Mouse (Mus musculus) midbrain, postnatal 0 days (tissue): ENCODE data around the gene Mylk. TPM values are rescaled to one million over a fixed set of nuclear protein-coding genes. Genes with fewer than 3 reads are reported as not detected.

Experiments
- ATAC-seq: fragments of 200-750 bp; cut with Nextera tagmentation; 2 replicates; pipeline ENCODE4 v1.8.0; 2017; ENCODE audit warnings: moderate number of reproducible peaks, mild to moderate bottlenecking, moderate TSS enrichment, moderate library complexity; ENCODE audit not compliant: low FRiP score
- DNase-seq: peaks from one replicate; pipeline ENCODE4 v3.0.0-alpha.2; 2015; ENCODE audit warnings: low spot score
- H3K27ac ChIP-seq: fragments of 300-500 bp; sonication (generic); 2 replicates; pipeline ENCODE4 v1.5.1; 2014; ENCODE audit warnings: low read depth, mild to moderate bottlenecking, low read length, mixed read lengths
- H3K27me3 ChIP-seq: fragments of 300-500 bp; sonication (generic); 2 replicates; pipeline ENCODE4 v1.6.1; 2014; ENCODE audit warnings: low read length, control low read depth, mixed read lengths; ENCODE audit not compliant: insufficient read depth
- H3K36me3 ChIP-seq: fragments of 300-500 bp; sonication (generic); 2 replicates; pipeline ENCODE4 v1.6.1; 2014; ENCODE audit warnings: low read length, control low read depth, mixed read lengths; ENCODE audit not compliant: insufficient read depth
- H3K4me1 ChIP-seq: fragments of 300-500 bp; sonication (generic); 2 replicates; pipeline ENCODE4 v1.6.1; 2014; ENCODE audit warnings: mild to moderate bottlenecking, control low read depth, antibody characterized with exemption, low read length, mixed read lengths; ENCODE audit not compliant: insufficient read depth
- H3K4me2 ChIP-seq: fragments of 300-500 bp; sonication (generic); 2 replicates; pipeline ENCODE4 v1.6.1; 2014; ENCODE audit warnings: low read depth, mild to moderate bottlenecking, low read length, mixed read lengths; ENCODE audit not compliant: poor library complexity, severe bottlenecking
- H3K4me3 ChIP-seq: fragments of 300-500 bp; sonication (generic); 2 replicates; pipeline ENCODE4 v1.5.1; 2014; ENCODE audit warnings: low read depth, mild to moderate bottlenecking, low read length, moderate library complexity
- H3K9ac ChIP-seq: fragments of 300-500 bp; sonication (generic); replicated peaks from 2 replicates; pipeline ENCODE4 v1.6.1; 2014; ENCODE audit warnings: mild to moderate bottlenecking, low read length, moderate library complexity, mixed read lengths; ENCODE audit not compliant: poor library complexity, severe bottlenecking
- H3K9me3 ChIP-seq: fragments of 300-500 bp; sonication (generic); 2 replicates; pipeline ENCODE4 v1.6.1; 2016; ENCODE audit warnings: low read length, control low read depth
- CTCF ChIP-seq: IDR thresholded peaks from 2 replicates; pipeline ENCODE4 v1.5.1; 2016; ENCODE audit warnings: antibody characterized with exemption, mild to moderate bottlenecking
- WGBS: fragments of 180-500 bp; shearing (Covaris S2); extraction: QIAGEN DNeasy Blood & Tissue Kit; methylation state at CpG from one replicate; pipeline ENCODE4 v1.1.7; 2014; 5-methylcytosine and 5-hydroxymethylcytosine counted together
- polyA plus RNA-seq: library from polyadenylated mRNA; unstranded; fragments of >200 nt; fragmentation: Nextera tagmentation; extraction: Ambion mirVana; gene quantifications from 2 replicates; pipeline ENCODE4 v1.2.1, GENCODE M21; 2015
- total RNA-seq: library from RNA; depleted of rRNA; stranded (reverse); fragments of >200 nt; gene quantifications from 2 replicates; pipeline ENCODE4 v1.2.3, GENCODE M21; 2014

Gene Mylk
- total and polyA plus RNA-seq, 2 experiments from 2014 or later, result 3.4 to 5.6 TPM

DNA sequence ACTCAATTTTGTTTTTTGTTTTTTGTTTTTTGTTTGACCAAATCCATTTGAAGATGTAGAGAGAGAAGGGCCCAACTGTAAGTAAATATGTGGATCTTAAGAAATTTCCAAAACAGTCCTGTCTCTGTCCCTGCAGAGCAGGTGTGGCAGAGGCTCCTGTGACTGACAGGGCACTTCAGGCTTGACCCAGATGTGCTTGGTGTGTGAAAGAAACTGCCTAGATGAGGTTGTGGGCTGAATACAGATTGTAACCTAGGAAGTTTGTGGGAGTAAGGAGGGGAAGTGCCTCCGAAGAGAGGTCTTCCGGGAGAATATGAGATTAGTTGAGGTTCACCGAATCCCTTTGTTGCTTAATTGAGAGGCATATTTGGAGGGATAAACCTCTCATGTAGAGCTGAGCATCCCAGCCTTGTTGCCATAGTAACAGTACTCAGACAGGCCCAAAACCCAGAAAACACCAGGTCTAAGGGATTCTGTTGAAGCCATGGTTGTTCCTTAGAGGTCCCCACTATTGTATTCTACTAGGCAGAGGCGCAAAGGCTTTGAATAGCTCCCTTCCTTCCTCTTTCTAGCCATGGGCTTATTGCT, 27.5 kb downstream of the Mylk start:
- no peak for TF ChIP-seq CTCF
- H3K27ac ChIP-seq, result peak overlapping the region; percentile 65
- DNase-seq (peak; percentile 52), ATAC-seq (peak; percentile 58; the same call in 1 of the 2 replicates)
- no peaks in the 10 kb centered on the region for H3K36me3 ChIP-seq
- 4% methylated on average over 4 of the region's 4 CpGs for WGBS
- H3K9ac ChIP-seq, result no peak overlapping the region
- H3K9me3 ChIP-seq, result no peaks in the 10 kb centered on the region
- peaks cover 10% of the 10 kb centered on the region for H3K4me1 ChIP-seq
- no peak overlapping the region for H3K4me2 ChIP-seq
- H3K27me3 ChIP-seq, result no peaks in the 10 kb centered on the region
- H3K4me3 ChIP-seq, result no peak overlapping the region

DNA sequence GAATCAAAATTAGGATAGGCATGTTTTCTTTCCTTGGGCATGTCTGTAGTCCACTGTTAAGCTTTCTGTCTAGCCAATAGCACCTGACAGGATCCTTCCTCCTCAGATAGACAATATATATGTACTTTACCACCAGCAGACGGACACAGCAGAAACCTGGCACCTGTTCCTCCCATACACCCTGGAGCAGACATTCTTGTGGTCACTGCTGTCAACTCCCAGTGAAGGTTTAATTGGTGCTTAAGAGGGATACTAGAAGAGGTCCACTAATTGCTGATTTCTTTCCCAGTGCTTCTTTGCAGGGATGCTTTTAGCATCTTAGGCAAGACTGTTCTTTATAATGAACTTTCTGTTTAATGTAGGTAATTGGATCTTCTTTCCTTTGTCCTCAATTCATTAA, 37.4 kb downstream of the Mylk start:
- no peak for DNase-seq
- 68% methylated on average over 1 of the region's 1 CpGs for WGBS
- no peak for TF ChIP-seq CTCF

DNA sequence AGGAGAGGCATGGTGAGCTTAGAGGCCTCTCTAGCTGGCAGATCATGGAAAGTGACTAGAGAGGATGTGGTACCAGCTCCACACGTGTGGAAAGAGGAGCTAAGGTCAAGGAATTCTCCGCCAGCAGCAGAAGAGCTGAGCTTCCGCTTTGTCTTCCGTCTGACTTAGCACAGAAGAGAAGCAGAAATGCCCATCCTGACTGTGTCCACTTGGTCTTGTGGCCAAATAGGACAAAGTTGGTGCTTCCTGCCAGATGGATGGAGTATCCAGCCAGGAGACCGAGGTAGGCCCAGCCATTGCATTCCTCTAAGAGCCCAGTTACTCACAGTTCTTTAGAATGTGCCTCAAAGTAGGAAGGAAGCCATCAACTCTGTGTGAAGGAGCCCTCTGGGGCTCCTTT, 38.5 kb downstream of the Mylk start:
- no peaks in the 10 kb centered on the region for H3K9me3 ChIP-seq
- no peaks in the 10 kb centered on the region for H3K4me1 ChIP-seq
- 92% methylated on average over 5 of the region's 5 CpGs for WGBS

More for the DNA sequence above, 37.4 kb downstream of the Mylk start:
- H3K9ac ChIP-seq, result no peak overlapping the region
- H3K27me3 ChIP-seq, result no peaks in the 10 kb centered on the region
- no peaks in the 10 kb centered on the region for H3K9me3 ChIP-seq
- no peaks in the 10 kb centered on the region for H3K4me1 ChIP-seq
- no peak for ATAC-seq
- H3K4me3 ChIP-seq, result no peak overlapping the region
- no peaks in the 10 kb centered on the region for H3K36me3 ChIP-seq
- H3K4me2 ChIP-seq, result no peak overlapping the region
- no peak overlapping the region for H3K27ac ChIP-seq

GRCm38 (mm10) chr16:34784675-34785074, 39.7 kb downstream of the Mylk start:
- ATAC-seq (no peak), DNase-seq (no peak)
- Histone ChIP-seq H3K4me2 (no peak overlapping the region), H3K27me3 (no peaks in the 10 kb centered on the region), H3K36me3 (no peaks in the 10 kb centered on the region), H3K4me1 (no peaks in the 10 kb centered on the region), H3K27ac (no peak overlapping the region), H3K4me3 (no peak overlapping the region), H3K9ac (no peak overlapping the region), H3K9me3 (no peaks in the 10 kb centered on the region)
- WGBS, result 65% methylated on average over 4 of the region's 4 CpGs
- TF ChIP-seq CTCF, result no peak

More for the DNA sequence above, 38.5 kb downstream of the Mylk start:
- Histone ChIP-seq H3K4me2 (no peak overlapping the region), H3K9ac (no peak overlapping the region), H3K36me3 (no peaks in the 10 kb centered on the region), H3K27ac (no peak overlapping the region), H3K4me3 (no peak overlapping the region), H3K27me3 (no peaks in the 10 kb centered on the region)
- no peak for TF ChIP-seq CTCF
- DNase-seq, result no peak
- ATAC-seq, result no peak

DNA sequence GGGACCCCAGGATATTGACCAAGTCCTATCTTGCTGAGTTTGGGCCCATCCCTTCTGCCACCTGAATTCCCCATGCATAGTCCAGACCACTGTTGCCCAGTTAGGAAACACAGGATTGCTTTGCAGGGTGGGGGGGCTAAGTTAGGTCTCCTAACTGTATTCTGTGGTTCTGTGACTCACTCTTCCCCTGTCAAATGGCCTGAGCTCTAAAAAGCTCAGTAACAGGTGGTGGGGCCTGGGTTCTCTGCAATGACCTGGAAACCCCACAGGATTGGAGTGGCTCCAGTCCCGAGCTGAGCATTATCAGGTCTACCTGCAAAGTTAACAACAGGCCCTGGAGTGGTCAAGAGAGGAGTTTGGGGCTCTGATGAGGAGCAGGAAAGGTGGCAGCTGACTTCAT, 47.5 kb downstream of the Mylk start:
- Histone ChIP-seq H3K9ac (no peak overlapping the region), H3K4me3 (no peak overlapping the region), H3K27me3 (no peaks in the 10 kb centered on the region), H3K9me3 (no peaks in the 10 kb centered on the region), H3K4me1 (no peaks in the 10 kb centered on the region), H3K27ac (no peak overlapping the region), H3K36me3 (no peaks in the 10 kb centered on the region), H3K4me2 (no peak overlapping the region)
- DNase-seq (no peak), ATAC-seq (no peak)
- WGBS, result 75% methylated on average over 1 of the region's 1 CpGs
- TF ChIP-seq CTCF, result no peak

DNA sequence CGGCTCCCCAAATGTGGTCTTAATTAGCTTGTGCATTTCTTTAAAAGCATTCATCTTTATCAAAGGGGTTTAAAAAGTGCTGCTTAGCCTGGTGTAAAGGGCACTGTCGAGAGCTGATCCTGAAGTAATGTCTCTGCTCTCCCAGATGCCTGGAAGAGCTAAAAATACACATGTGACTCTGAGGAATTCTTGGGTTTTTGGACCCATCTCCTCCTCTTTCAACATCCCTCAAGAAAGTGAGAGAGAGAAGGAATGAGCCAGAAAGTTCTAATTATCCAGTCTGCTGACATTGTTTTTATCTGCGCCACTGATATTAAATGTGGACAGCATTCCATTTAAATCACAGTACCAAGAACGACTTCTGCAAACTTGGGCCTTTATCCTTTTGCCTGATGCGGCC, 48.0 kb downstream of the Mylk start:
- Histone ChIP-seq H3K27ac (no peak overlapping the region), H3K4me2 (no peak overlapping the region), H3K36me3 (no peaks in the 10 kb centered on the region), H3K9me3 (no peaks in the 10 kb centered on the region), H3K27me3 (no peaks in the 10 kb centered on the region), H3K4me1 (no peaks in the 10 kb centered on the region), H3K4me3 (no peak overlapping the region), H3K9ac (no peak overlapping the region)
- no peak for DNase-seq
- TF ChIP-seq CTCF, result no peak
- WGBS, result 65% methylated on average over 5 of the region's 5 CpGs
- ATAC-seq, result no peak
